Mouse (Mus musculus) E14TG2a.4 (cell line): ENCODE data around the gene Kcnip1.
A peak's percentile ranks its signal among the peaks of the same experiment; 100 is the strongest.

Experiments
- H3K27me3 ChIP-seq: 2 replicates; pipeline ENCODE4 v1.6.1; 2014; ENCODE audit warnings: low read length, control low read depth; ENCODE audit not compliant: insufficient read depth
- H3K36me3 ChIP-seq: 2 replicates; pipeline ENCODE4 v1.6.1; 2014; ENCODE audit warnings: low read length, control low read depth; ENCODE audit not compliant: insufficient read depth
- H3K4me1 ChIP-seq: replicated peaks from 2 replicates; pipeline ENCODE4 v1.6.1; 2014; ENCODE audit warnings: low read depth, low read length, control low read depth
- H3K4me3 ChIP-seq: replicated peaks from 2 replicates; pipeline ENCODE4 v1.5.1; 2014; ENCODE audit warnings: mild to moderate bottlenecking, low read length
- H3K9me3 ChIP-seq: 2 replicates; pipeline ENCODE4 v1.6.1; 2014; ENCODE audit warnings: low read length, control low read depth
- CTCF ChIP-seq: conservative IDR thresholded peaks from 2 replicates; pipeline ENCODE4 v1.5.1; 2014; ENCODE audit warnings: low read length
- NANOG ChIP-seq: IDR thresholded peaks from 2 replicates; pipeline ENCODE4 v1.6.1; 2014; ENCODE audit warnings: borderline replicate concordance, low read length, mixed read lengths
- POU5F1 ChIP-seq: IDR thresholded peaks from 2 replicates; pipeline ENCODE4 v1.6.1; 2014; ENCODE audit warnings: low read length, borderline replicate concordance

The Kcnip1 gene

GRCm38 (mm10) chr11:33700725-33701124 lies 292.2 kb downstream of the Kcnip1 start:
- Histone ChIP-seq H3K9me3 (no peaks in the 10 kb centered on the region), H3K4me3 (no peak overlapping the region), H3K27me3 (peaks cover 6% of the 10 kb centered on the region; the same call in 1 of the 2 replicates), H3K4me1 (0 out of 2 replicates have a peak, but pooled peaks cover 6% of the 10 kb centered on the region), H3K36me3 (no peaks in the 10 kb centered on the region)
- no peak for TF ChIP-seq POU5F1
- TF ChIP-seq CTCF: no peak
- TF ChIP-seq NANOG: no peak

GRCm38 (mm10) chr11:33690181-33690580 lies 302.8 kb downstream of the Kcnip1 start:
- peaks cover 9% of the 10 kb centered on the region for H3K27me3 ChIP-seq
- no peaks in the 10 kb centered on the region for H3K36me3 ChIP-seq
- TF ChIP-seq CTCF (no peak), NANOG (no peak), POU5F1 (no peak)
- H3K4me1 ChIP-seq: no peaks in the 10 kb centered on the region
- no peak overlapping the region for H3K4me3 ChIP-seq
- H3K9me3 ChIP-seq: no peaks in the 10 kb centered on the region

- no peak for TF ChIP-seq NANOG
- no peak for TF ChIP-seq CTCF
- no peak for TF ChIP-seq POU5F1
- no peaks in the 10 kb centered on the region for H3K4me1 ChIP-seq
- H3K27me3 ChIP-seq: peaks cover 20% of the 10 kb centered on the region
- H3K9me3 ChIP-seq: no peaks in the 10 kb centered on the region
- H3K36me3 ChIP-seq: no peaks in the 10 kb centered on the region
- no peak overlapping the region for H3K4me3 ChIP-seq
These were observed 307.0 kb downstream of the Kcnip1 start for GRCm38 (mm10) chr11:33685904-33686303.

GRCm38 (mm10) chr11:33680151-33680550 lies 312.8 kb downstream of the Kcnip1 start:
- peaks cover 5% of the 10 kb centered on the region; the same call in 1 of the 2 replicates for H3K4me1 ChIP-seq

GRCm38 (mm10) chr11:33670105-33670965 lies 322.6 kb downstream of the Kcnip1 start:
- no peaks in the 10 kb centered on the region for H3K4me1 ChIP-seq
- no peaks in the 10 kb centered on the region; the same call in 1 of the 2 replicates for H3K27me3 ChIP-seq
- no peaks in the 10 kb centered on the region for H3K9me3 ChIP-seq
- TF ChIP-seq CTCF: no peak
- H3K4me3 ChIP-seq: no peak overlapping the region
- H3K36me3 ChIP-seq: no peaks in the 10 kb centered on the region

More at GRCm38 (mm10) chr11:33680151-33680550, 312.8 kb downstream of the Kcnip1 start:
- TF ChIP-seq POU5F1: no peak
- H3K27me3 ChIP-seq: peaks cover 27% of the 10 kb centered on the region
- H3K4me3 ChIP-seq: peak overlapping the region; percentile 24; the same call in 1 of the 2 replicates
- H3K36me3 ChIP-seq: no peaks in the 10 kb centered on the region
- H3K9me3 ChIP-seq: no peaks in the 10 kb centered on the region

GRCm38 (mm10) chr11:33668376-33668775 lies 324.6 kb downstream of the Kcnip1 start:
- Histone ChIP-seq H3K4me3 (no peak overlapping the region), H3K27me3 (no peaks in the 10 kb centered on the region; the same call in 1 of the 2 replicates)
- TF ChIP-seq NANOG (no peak), POU5F1 (no peak), CTCF (no peak)

GRCm38 (mm10) chr11:33663599-33663998 lies 329.4 kb downstream of the Kcnip1 start:
- H3K4me3 ChIP-seq: no peak overlapping the region
- H3K27me3 ChIP-seq: no peaks in the 10 kb centered on the region
- no peaks in the 10 kb centered on the region for H3K9me3 ChIP-seq
- TF ChIP-seq NANOG (no peak), POU5F1 (no peak), CTCF (no peak)
- H3K36me3 ChIP-seq: no peaks in the 10 kb centered on the region
- H3K4me1 ChIP-seq: peaks cover 8% of the 10 kb centered on the region

More at GRCm38 (mm10) chr11:33668376-33668775, 324.6 kb downstream of the Kcnip1 start:
- Histone ChIP-seq H3K4me1 (no peaks in the 10 kb centered on the region), H3K9me3 (no peaks in the 10 kb centered on the region), H3K36me3 (no peaks in the 10 kb centered on the region)

- H3K4me3 ChIP-seq: no peak overlapping the region
- H3K9me3 ChIP-seq: no peaks in the 10 kb centered on the region
- H3K27me3 ChIP-seq: peaks cover 4% of the 10 kb centered on the region; the same call in 1 of the 2 replicates
- no peaks in the 10 kb centered on the region for H3K36me3 ChIP-seq
- peaks cover 8% of the 10 kb centered on the region for H3K4me1 ChIP-seq
- TF ChIP-seq POU5F1 (no peak), CTCF (no peak), NANOG (no peak)
These were observed 332.7 kb downstream of the Kcnip1 start for GRCm38 (mm10) chr11:33660016-33660913.
